Mouse (Mus musculus) fat pad, adult 2 months (tissue): ENCODE results near the gene Copb1.
A peak's percentile ranks its signal among the peaks of the same experiment; 100 is the strongest.

Experiments used
- DNase-seq: peaks from one replicate; pipeline ENCODE4 v3.0.0-alpha.2; 2011; ENCODE audit warnings: low read depth, low spot score; ENCODE audit errors: extremely low read depth

The Copb1 gene

DNA sequence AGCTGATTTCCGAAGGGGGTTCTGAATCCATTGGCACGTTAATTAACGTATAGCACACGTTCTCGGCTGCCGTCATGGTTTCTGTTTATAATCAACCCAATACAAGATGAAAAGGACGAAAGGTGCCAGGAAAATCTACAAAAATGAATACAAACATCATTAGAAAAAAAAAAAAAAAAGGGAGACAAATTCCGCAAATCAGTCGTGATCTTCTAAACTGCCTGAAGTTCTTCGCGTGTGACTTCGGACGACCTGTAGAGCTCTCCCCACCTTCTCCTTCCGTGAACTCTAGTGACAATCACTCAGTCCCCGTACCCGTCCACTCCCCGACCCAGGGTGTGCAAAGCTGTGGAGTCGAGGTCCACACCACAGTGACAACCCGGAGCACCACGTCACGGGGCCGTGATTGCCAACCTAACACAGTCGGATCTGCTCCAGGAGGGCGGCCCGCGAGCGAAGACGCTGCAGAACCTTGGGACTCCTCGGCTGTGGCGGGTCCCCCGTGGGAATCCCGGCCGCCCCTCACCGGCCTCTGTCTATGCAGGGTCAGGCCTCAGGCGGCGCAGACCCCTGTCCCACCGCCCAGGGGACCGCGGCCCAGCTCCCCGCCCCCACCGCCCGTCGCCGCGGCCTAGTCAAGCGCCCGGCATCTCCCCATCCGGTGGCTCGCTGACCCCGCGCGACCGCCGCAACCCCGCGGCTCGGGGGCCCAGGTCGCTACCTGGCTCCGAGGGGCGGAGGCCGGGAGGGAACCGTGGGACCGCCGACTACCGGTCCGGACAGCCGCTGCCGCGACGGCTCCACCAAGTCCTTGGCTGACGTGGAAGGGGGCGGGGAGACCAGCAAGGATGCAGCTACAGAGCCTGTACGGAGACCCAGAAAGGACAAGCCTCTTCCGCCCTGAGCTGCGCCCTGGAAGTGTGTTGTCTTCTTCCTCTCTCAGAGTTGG is at the start of gene Copb1:
Copb1 (minus strand) TSS at position 827 of the 949 bp plus-strand sequence.
- no peak for DNase-seq

DNA sequence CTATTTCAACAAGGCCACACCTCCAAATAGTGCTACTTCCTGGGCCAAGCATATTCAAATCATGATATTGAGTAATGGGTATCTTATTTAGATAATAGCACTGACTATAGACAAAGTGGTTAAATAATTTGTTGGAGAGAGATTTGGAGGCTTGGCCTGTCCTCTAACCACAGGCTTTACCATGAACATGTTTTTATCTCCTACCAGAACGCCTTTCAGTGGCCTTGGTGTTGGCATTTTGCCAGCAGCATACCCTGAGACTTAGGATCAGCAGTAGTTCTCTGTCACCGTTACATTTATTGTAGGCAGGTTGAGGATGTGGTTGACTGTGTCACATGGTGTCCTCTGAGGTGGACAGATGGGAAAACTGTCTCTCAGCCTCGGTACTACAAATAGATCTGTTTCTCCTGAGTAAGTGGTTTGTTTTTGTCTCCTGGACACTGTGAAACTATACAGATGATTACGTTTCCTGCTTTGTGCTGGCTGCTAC is 46.8 kb upstream of the Copb1 start:
- DNase-seq: no peak

DNA sequence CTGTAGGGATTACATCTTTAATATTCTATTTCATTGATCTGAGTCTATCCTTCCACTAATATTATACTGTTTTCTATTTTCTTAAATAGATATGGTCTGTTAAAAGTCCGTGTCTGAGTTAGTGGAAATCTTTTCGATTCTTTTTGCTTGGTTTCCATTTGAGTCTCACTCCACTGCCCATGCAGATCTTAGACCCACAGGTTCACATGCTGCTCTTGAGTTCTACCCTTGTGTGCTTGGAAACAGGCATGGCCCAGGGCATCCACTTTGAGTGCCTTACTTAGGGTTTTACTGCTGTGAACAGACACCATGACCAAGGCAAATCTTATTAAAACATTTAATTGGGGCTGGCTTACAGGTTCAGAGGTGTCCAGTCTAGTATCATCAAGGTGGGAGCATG is 46.3 kb upstream of the Copb1 start:
- DNase-seq: no peak

DNA sequence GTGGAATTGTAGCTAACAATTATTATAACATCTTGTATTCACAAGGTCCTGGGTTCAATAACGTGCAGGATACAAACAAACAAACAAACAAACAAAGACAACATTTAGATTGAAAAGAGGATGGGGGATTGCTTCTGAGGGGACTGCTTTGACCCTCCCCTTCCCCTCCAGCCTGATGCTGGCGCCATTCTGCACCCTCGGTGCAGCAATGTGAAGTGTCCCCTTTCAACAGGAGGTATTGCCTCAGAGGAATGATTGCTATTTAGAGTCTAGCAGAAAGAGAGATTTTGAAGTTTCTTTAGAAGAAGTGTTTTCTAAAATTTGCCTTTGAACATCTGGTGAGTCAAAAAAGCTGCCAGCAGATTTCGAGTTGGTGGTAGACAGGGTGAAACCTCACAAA is 44.7 kb upstream of the Copb1 start:
- no peak for DNase-seq

DNA sequence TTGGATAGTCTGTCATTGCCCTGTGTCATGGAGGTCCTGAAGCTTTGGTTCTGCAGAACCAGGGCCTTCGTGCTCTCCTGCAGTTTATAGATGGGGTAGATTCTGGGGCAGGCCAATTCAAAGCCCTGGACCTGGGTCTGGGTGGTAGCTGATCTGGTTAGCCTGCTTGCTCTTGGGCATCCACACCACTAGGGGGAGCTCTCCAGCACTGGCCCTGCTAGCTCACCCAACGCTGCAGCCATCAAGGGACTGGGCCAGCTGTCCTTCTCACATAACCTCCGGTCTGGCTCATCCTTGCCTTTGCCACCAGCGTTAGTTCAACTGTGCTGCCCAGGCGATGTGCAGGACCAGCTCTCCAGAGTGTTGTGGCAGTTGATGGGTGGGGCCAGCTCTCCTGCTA is 40.2 kb upstream of the Copb1 start:
- DNase-seq: no peak

DNA sequence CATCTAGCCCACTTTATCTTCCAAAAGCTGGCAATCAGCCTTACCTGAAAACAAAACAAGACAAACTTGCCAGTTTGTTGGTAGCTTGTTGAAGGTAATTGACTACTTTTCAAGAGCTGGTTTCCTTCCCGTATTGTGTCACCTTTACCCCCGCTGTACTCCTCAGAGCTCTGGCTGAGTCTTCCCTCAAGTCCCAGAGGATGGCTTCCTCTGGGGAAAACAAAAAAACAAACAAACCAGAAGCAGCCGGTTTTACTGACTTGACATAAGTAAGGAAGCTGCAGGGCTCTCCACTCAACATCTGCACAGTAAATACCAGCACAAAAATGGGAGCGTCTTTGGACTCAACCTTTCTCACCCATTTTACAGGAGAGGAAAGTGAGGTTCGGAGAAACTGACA is 39.4 kb upstream of the Copb1 start:
- DNase-seq: no peak

DNA sequence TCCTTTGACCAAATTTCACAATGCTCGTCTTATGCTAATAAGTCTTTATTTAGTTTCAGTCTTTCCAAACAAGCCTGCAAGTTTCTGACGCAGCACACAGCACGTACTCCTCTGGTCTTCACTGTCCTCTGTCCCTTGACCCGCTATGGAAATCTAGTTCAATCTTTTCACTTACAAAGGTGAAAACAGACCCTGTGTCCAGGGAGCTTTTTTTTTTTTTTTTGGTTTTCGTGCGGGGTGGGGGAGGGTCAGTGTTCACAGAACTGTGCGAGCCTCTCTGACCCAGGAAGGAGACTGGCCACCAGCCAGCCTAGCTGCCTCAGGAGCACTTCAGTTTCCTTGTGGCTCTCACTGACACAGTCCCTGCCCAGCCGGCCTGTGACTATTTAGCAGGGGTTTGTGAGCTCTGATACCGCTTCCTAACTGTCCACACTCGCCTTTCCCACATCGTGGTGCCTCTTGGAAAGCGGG is 38.0 kb upstream of the Copb1 start:
- no peak for DNase-seq

DNA sequence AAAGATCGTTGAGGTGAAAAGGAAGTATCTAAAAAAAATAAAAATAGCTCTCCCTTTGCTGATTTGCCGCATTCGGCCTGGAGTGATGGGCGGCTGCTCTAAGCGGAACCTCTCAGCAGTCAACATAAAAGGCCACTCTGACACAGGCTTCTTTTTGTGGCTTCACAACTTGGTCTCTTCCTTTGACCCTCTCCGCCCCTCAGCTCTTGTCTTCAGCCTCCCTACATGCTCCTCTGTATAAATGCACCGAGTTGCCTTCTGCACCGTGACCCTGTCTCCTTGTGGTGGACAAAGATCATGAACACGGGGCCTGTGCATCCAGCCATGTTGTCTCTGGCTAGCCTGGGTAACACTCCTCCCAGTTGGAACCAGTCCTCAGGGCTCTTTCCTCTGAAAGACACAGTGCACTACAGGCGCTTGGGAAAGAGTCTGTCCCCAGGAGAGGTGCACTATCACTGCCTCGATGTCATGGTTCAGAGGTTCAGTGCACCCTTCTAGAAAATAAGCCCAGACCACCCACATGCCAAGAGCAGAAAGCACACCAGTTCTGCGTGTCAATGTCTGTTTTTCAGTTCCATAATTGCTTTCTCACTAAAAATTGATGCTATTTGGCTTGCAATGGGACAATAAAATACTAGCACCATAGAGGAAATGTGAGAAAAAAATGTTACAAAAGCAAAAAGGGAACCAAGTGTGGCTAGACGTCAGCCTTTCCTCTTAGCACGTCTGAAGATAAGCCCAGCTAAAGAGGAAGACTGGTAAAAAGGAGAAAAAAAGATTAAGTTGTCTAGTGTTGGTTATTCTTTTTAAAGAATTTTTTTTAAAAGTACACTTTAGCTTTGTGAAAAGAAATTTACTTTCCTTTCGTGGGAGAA is 37.2 kb upstream of the Copb1 start:
- DNase-seq: no peak

DNA sequence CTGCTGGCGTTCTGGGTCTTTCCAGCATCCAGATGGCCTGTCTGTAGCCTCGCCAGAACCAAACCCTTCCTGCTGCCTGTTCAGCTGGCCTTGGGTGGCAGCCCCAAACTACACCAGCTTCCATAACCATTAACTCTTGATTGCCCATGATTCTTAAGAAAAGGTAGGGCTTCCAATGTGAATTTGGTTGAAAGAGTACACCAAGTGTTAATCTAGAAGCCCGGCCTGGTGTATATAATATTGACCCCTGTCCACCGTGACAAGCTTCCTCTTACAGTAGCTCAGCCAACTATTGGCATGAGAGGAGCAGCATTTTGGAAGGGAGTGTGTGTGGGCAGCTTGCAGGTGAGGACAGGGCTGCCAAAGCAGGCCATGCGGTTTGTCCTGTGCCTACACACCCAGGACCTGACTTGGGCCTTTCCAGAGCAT is 35.6 kb upstream of the Copb1 start:
- no peak for DNase-seq

DNA sequence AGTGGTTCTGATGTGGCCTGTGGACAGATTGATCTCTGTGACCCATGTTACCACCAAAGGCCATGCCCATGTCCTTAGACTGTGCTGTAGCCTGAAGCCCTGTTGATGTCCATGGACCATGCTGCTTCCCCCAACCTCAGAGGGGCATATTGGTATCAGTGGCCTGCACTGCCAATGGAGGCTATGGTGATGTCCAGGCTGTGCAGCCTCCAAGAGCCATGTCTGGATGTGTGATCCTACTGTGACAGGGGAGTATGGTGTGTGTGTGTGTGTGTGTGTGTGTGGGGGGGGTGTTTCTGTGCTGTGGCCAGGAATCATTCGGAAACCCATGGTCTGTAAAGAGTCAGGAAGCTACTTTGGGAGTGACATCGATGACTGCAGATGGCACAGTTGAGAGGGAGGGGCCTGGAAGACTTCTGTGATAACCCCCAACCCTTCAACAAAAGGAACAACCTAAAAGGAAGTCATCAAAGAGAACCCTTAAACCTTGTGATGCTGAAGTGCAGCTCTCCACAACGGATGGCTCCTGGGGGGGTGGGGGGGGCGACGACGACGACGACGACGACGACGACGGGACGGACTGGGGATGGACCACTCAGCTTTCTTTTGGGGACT is 29.9 kb upstream of the Copb1 start:
- no peak for DNase-seq

DNA sequence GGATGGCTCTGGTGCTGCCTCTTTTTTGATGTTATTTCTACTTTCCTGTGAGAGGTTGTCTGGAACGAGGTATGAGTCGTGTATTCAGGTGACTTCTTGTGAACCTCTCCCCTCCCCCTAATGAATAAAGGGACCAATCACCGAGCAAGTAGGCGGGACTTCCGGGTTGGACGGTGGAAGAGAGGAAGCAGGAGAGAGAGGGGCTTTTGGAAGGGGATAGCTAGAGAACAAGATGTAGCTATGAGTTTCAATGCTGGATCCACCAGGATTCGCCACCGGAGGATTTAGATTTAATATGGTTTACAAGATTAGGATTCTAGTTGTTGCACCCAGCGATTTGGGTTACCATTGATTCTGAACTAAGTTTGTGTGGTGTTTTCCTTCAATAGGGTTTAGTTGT is 28.5 kb upstream of the Copb1 start:
- DNase-seq: no peak

DNA sequence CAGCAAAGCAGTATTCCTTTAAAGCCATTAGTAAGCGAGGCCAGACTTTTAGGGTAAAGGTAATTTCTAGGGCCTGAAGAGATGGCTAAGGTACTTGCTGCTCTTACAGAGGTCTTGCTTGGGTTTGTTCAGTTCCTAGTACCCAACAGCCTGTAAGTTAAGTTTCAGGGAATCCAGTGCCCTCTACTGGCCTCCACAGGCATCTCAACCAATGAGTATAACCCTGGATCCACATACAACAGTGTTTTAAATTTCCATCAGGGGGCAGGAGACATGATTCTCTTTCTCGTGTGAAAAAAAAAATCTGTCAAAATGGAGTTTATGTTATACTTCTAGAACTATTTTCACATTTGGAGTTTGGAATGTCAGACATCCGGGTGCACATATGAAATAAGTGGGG is 27.2 kb upstream of the Copb1 start:
- no peak for DNase-seq

DNA sequence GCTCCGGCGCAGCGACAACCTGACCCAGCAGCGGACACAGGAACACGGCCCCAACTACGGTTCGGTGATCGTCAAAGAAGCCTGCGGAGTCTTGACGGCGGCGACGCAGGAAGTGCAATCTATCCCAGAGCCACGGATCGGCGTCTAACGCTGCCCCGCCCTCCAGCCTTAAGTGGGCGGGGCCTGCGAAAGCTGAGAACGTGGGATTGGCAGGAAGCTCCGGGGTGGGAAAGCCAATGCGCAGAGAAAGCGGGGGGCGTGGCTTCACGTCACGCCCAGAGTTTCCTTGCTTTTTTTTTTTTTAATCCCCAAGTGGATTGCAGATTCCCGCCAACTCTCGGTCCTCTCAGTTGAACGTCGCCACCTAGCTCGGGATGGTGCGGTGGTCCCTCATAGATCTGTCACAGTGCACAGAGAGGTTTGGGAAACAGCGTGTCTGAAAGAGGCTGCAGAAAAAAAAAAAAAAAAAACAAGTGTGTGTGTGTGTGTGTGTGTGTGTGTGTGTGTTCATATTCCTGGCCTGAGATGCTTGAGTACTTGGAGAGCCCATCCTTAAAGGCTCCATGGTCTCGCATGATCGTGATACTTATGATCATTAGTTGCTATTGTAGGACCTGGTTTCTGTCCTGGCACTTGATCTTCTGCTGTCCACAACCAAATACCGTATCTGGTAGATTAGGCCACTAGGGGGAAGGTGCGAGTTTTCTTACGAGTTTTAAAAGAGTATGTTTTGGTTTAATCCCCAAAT is 21.7 kb upstream of the Copb1 start, which contains the start of gene Psma1:
Psma1 (minus strand) TSS at position 114 of the 748 bp plus-strand sequence.
- DNase-seq: peak; percentile 79

DNA sequence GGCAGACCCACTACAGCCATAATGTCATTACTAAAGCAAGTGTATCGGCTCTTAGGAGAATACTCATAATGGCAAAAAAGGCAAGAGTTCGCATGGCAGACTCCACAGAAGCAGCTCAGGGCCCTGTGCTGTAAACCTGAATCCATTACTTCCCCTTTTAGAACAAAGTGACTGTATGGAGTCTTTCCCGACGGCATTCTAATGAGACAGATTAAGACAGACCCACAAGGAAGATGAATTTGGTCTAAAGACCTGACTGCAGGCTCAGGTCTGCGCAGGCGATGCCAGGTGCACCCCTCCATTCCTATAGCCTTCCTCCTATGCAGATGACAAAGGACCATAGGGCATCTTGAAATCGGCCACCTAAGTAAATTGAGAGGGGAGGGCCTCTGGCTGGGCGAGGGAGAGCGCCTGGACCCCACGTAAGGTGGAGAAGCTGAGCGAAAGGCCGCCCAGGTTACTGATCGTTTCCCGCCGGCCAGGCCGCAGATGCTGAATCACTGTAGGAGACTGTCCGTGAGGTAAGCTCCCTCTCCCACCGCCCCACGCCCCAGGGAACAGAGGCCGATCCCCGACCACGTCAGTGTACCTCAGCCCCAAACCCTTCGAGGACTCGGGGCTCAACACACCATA is 21.0 kb upstream of the Copb1 start:
- DNase-seq: no peak

DNA sequence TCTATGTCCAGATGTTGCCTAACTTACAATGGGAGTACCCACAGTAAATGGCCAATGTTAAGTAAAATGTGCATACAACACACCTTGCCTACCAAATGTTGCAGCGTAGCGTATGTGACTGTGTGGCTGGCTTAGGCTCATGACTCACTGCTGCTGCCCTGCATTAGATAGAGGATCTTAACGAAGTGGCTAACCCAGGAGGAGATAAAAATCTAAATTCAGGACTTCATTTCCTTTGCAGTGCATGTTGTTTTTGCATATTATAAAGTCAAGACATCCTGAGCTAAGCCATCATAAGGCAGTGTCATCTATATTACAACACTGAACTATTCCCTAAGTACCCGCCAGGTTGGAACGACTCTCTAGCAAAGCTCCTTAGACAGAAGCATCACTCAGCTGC is 13.9 kb upstream of the Copb1 start:
- no peak for DNase-seq

DNA sequence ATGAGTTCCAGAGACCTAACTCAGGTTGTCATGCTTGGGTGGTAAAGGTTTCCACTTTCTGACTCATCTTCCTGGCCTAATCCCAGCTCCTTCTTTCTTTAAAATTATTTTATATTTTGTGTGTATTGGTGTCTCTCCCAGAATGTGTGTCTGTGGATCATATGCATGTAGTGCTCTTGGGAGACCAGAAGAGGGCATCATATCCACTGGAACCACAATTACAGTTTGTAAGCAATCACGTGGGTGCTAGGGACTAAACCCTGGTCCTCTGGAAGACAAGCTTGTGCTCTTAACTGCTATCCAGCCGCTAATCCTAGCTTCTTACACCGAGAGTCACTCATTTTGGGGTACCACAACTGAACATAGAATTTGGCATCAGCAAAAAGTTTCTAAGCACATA is 2.8 kb downstream of the Copb1 start:
- no peak for DNase-seq

DNA sequence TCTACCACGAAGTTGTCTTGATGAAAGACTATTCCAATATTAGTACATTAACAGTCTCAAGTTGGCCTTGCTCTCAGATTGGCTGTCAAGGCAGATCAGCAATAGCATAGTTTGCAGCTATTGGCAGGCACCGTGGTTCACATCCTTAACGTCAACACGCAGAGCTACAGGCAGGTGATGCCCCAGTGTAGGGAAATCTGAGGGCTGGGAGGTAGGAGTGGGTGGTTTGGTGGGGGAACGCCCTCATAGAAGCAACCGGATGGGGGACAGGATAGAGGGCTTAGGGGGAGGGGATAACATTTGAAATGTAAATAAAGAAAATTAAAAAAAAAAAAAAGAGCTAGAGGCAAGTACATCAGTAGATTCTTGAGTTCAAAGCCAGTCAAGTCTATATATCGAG is 20.5 kb downstream of the Copb1 start:
- no peak for DNase-seq

DNA sequence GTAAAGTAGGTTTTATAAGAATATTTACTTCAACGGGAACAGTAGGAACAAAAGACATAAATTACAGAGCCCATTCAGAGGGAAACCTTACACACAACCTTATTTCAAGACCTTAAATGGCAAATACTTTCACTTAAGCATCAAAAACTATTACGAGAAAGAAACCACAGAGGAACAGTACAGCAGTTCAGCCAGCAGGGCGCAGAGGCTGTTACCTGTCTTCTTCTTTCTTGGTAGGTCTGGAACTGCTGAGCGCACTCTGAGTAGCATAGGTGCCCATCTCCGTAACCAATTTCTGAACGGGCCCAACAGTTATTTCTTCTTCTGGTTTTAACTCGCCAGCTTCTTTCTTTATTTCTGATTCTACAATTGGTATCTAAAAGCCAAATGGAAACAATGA is 21.5 kb downstream of the Copb1 start:
- no peak for DNase-seq

DNA sequence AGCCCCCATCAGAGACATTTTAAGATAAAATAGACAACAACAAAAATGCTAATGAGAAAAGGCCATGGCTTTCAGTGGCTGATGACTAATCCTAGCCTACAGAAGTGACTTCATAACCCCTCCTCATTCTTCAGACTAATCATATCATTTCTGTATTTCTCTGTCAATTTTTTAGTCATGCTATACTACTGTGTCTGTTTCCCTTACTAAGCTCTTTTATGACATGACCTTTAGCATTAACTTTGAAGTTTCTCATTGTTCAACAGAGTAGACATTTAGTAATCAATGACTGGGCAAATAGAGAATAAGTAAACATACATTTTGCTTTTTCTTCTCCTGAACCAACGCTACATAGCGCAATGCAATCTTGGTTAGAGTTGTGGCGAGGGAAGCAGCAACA is 22.7 kb downstream of the Copb1 start:
- no peak for DNase-seq

DNA sequence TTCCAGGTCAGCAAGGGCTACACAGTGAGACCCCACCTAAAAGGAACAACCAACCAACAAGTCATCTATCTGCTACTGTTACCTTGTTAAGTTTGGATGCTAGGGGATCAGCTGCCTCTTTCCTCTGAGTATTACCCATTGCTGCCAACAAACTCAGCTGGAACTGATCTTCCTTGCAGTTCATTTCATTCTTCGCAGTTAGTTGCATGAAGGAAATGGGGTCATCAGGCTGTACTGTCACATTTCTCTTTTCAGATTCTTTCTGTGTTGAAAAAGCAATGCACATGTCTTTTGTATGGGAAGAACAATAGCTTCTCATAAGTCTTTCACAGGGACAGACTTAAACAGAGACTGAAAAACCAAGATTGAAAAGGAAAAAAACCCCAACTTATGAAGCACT is 28.0 kb downstream of the Copb1 start:
- DNase-seq: no peak
